Mouse (Mus musculus) CH12F3 (cell line): Measurements from ENCODE around the gene C2cd3.

ENCODE experiments used
- in situ Hi-C: fragments of 300-500 bp; cut with MboI; formaldehyde crosslinking; loops from 2 replicates; pipeline ENCODE4 v1.14.3; 2020; ENCODE audit warnings: low sequenced_read_pairs

C2cd3 gene

DNA sequence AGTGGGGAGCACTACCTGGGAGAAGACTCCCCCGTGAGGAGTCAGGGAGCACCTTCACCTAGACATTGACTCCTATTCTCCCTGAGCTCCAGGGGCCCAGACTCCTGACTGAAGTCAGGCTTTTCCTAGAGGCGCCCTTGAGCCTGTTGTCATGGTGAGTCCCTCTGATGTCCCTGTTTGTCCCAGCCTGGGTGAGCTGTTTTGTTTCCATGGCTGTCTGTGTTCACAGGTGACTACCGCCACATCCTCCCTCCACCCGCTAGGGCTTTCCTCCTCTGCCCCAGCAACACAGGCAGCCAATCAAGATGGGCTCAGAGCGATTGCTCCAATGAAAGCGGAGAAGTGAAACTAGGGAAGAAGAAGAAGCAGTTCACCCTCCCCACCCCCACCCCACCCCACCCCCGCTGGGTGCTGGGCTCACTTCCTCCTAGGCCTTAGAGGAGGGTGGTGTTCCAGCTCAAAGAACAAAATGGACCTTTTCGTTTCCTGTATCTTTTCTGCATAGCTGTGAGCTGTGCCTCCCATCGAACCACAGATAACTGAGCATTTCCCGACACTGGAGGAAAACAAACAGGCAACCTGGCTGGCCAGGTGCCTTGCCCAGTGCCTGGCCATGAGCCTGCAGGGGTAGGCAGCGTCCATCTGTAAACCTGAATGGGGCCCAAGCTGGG lies 123.7 kb downstream of the C2cd3 start:
- in situ Hi-C loops = no loop called here

DNA sequence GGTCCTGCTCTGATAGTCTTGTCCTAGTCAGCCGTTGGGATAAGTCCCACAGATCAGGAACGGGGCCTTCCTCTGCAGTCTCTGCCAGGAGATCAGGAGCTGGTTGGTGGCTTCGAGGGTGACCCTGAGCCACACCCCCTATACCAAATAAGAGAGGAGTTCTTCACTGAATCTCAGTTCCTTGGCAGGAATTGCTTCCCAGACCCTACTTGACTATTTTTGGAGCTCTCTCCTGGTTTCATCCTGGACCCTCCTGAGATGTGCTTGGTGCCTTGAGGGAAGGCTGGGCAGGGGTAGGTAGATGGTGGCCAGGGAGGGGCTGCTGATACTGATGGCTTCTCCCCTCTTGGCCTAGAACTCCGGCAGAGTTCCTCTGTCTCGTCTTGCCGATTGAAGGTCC lies 124.3 kb downstream of the C2cd3 start:
- in situ Hi-C loops = no loop called here

DNA sequence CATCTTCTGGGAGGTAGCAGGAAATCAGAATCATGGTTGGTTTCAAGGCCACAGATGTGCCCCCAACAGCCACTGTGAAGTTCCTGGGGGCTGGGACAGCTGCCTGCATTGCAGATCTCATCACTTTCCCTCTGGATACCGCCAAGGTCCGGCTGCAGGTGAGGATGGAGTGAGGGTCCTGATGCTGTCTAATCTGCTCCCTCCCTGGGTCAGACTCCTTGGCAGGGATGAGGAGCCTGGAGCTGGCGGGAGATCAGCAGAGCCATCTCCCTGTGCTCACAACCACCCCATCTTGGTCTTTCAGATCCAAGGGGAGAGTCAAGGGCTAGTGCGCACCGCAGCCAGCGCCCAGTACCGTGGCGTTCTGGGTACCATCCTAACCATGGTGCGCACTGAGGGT lies 124.8 kb downstream of the C2cd3 start:
- in situ Hi-C loops = no loop called here

DNA sequence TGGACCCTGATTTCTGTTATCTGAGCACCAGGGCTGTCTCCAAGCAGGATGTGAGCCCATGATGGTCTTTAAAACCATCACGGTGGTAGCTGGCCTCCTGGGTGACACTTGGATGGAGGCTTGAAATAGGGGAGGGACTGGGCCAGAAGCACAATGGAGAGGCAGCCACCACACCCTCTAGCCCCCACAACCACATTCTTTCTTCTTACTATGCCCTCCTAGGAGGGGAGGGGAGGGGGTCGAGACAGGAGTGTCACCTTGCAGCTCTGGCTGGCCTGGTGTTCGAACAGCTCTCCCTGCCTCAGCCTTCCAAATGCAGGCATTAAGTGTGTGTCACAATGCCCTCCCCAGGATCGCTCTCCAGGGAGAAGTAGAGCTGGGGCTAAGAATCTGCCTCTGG lies 125.4 kb downstream of the C2cd3 start:
- in situ Hi-C loops = no loop called here

DNA sequence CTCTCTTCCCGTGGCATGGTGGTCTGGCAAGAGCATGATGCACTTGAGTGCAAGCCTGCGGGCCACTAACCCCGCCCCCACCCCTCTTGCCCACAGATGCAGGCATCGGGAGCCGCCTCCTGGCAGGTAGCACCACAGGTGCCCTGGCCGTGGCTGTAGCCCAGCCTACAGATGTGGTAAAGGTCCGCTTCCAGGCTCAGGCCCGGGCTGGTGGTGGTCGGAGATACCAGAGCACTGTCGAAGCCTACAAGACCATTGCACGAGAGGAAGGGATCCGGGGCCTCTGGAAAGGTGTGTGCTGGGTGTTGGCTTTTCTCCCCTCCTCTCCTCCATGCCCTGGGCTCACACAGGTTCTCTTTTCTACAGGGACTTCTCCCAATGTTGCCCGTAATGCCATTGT lies 125.9 kb downstream of the C2cd3 start:
- in situ Hi-C loops = no loop called here

DNA sequence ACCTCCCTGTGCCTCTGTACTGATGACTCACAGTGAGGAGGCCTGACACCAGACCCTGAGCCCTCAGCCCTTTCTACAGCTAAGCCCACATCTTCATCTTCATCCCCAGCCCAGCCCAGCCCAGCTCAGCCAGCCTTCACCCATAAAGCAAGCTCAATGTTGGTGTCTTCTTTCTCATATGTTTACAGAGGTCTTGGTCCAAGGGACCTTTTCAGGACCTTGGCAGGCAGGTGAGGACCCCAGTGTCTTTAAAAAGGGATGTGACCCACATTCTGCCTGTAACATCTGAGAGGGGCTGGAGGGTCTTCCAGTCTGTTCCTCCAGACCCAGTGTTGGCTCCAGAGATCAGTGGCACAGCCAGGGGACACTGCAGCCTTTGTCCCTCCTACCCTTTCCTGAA lies 127.4 kb downstream of the C2cd3 start:
- in situ Hi-C loops = no loop called here

DNA sequence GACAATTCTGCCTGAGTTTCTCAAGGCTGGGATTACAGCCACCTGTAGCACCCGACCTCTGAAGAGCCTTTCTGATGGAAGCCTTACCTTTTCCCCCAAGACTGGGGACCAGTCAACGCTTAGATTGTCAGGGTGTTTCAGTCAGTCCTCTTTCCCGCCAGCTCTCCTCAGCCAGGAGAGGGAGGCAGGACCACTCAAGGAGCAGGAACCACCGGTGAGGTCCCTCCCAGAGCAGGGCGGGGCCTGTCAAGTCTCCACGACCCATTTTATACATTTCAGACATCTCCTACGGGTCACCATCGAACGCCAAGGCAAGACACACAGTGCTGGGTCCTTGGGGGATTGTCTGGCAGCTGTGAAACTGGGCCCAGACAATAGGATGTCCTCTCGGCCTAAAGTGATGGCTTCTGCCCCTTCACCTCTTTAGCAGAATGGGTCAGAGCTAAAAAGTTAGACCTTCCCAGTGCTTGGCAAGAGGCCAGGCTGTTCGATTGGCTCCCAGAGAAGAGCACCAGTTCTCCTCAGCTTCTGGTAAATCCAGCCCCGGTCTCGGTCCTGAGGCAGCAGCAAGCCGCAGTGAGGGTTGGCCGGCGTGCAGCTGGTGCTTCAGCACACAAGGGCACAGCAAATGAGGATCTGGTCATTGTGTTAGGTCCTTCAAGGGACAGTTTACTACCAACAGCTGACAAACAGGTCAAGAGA lies 128.4 kb downstream of the C2cd3 start:
- in situ Hi-C loops = no loop called here

DNA sequence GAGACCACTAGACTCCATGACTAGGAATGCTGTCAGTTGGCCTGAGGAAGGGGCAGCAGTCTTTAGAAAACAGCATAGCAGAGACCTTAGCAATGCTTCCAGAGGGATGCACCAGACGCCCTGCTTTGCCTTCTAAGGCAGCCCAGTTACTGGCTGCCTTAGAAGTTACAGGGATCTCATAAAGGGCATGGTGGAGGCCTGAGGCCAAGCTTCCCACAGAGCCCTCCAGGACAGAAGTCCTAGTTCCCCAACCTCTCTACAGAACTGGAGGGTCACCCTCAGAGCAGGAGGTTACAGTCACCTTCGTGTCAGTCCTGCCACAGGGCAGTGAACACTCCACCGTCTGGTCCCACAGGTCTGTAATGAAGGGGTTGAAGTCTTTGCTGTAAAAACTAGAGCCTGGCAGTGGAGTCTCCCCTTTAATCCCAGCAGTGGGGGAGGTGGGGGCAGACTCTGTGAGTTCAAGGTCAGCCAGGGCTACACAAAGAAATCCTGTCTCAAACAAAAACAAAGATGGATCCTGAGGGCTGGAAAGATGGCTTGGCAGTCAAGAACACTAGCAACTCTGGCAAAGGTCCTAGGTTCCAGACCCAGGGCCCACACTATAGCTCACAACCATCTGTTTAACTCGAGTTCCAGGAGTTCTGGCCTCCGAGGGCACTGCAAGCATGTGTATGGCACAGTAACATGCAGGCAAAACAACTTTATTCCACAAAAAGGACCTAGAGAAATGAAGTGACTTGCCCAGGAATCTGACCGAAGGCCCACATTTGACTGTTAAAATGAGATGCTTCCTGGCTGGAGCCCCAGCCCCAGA lies 129.2 kb downstream of the C2cd3 start:
- in situ Hi-C loops = no loop called here

DNA sequence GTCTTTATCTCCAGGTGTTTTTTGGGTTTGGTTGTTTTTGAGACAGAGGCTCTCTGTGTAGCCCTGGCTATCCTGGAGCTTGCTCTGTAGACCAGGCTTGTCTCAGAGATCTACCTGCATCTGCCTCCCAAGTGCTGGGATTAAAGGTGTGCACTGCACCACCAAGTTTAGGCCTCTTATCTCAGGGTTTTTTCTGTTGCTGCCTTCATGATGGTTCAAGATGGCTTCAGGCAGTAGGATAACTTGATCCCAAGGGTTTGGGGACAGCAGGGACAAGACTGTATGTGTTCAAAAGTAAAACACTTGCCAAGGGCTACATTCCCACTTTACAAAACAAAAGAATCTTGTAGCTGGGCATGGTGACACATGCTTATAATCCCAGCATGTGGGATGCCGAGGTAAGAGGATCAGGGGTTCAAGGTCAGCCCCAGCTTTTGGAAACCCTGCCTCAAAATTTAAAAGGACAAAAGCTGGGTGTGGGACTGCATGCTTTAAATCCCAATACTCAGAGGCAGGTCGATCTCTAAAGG lies 129.9 kb downstream of the C2cd3 start:
- in situ Hi-C loops = no loop called here

DNA sequence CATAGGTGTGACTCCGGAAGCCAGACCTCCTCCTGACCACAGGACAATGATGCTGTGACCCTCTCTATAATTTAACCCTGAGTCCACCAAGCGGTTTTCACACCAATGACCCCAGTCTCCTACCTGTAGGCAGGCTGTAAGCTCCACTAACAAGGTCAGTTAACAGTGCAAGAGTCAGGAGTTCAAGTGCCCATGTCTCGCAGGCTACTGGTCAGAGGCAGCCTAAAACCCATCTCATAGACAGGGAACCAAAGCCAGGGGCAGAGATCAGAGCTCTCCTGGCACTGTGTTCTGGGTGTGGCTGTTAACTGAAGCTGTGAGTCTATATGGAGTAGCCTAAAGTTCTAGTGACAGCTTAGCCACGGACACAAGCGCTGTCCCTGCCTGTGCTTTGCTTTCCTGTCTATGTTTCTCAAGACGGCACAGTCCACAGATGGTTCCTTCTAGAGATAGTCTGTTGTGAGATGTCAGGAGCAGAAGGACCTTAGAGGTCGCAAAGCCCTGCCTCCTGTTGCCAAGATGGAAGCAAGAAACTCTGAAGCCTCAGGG lies 130.4 kb downstream of the C2cd3 start:
- in situ Hi-C loops = no loop called here

DNA sequence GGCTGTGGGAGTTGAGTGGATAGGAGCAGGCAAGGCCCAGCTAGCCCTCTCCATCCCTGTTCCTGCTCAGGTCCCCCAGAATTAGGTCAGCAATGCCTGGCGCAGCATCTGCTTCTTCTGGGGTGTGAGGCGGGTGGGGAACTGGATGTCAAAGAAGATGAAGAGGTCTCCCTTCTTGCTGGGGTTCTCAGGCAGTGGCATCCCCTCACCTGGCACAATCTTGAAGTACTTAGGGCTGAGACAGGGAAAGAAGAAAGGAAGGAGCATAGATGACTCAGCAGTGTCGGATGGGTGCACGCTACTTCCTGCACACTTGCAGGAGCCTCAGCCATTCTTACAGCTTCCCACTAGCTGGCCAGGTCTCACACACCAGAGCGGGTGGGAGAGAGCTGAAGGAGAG lies 131.0 kb downstream of the C2cd3 start:
- in situ Hi-C loops = no loop called here

DNA sequence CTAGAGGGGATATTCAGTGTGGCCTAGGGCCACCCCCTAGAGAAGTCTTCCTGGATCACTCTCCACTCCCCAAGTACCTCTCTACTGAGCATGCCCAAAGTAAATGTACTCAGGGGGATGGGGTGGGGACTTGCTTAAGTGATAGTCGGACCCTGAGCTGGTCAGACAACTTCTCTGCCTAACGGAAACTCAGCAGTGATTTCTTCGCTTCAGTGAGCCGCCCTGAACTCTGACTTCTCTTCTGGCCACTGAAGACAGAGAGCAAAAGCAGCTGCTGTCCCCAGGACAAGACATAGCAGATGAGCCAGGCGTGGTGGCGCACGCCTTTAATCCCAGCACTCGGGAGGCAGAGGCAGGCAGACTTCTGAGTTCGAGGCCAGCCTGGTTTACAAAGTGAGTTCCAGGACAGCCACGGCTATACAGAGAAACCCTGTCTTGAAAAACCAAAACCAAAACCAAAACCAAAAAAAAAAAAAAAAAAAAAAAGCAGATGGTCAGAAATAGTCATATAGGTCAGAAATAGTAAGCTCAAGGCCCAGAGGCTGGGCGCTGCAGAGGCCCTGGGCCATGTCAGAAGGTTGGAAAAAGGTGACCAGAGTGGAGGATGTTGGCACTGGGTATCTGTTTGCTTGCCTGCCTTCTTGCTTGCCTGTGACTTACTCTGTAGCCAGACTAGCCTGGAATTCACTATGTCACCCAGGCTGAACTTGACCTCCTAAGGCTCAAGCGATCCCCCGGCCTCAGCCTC lies 132.9 kb downstream of the C2cd3 start:
- in situ Hi-C loops = no loop called here

DNA sequence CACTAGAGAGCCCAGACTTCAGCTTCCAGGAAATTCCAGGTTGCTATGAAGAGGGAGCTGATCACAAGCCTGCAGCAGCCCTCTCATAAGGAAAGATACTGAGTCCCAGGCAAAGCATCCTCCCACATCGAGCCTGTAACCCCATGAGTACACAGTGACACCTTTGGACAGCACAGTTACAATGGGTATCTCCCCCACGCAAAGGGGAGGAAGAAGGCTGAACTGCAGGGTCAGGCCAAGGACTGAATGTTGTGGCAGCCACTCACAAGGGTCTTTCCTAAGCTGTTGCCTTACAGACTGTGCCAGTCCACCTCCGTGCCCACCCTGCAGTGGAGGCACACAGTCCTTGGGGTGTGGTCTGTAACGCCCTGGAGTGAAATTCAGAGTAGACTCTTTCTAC lies 134.5 kb downstream of the C2cd3 start:
- in situ Hi-C loops = no loop called here

DNA sequence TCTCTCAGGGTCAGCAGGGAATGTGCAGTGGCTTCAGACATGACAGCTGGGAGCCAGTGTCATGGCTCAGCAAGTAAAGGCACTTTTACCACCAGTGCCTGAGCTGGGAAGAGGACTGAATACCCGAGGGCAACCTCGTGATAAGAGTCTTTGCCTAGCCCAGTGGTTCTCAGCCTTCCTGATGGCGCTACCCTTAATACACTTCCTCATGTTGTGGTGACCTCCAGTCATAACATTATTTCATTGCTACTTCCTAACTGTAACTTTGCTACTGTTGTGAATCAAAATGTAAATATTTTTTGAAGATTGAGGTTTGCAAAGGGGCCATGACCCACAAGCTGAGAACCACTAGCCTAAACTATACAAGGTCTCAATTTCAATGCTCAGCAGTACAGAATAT lies 136.6 kb downstream of the C2cd3 start:
- in situ Hi-C loops = no loop called here

DNA sequence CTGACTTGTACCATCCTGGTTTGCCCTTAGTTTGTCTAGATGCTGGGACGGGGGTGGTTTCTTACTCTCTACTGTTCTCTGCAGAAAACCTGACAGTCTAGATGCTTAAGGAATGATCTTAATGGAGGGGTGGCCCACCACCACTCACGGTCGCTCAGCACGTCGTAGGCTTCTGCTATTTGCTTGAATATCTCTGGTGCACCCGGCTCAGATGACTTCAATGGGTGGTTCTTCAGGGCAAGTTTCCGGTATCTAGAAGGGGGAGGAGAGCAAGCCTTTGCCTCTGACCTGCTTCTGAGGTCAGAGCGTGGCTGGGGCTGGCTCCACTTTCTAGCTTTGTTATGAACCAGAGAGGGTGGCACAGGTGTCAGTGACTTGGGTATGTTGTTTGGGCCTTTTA lies 139.6 kb downstream of the C2cd3 start:
- in situ Hi-C loops = no loop called here

DNA sequence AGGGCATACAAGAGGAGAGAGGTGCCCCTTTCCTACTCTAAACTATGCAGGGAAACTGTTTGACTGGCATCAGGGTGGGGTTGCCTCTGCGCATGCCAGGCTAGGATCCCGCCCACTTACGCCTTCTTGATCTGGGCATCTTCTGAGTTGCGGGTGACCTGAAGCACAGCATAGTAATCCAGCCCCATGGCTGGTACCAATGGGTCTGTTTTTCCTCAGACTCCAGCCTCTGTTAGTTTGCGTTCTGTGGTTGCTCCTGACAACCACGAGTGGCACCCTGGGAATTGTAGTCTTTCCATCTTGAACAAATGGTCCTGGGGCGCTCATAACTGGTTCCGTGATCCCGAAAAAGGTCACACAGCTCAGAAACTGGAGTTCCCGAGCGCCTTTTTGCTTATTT lies 142.5 kb downstream of the C2cd3 start, which contains the start of gene Dnajb13:
TSS of gene Dnajb13 (minus strand) at position 388 of the 400 bp plus-strand sequence.
- in situ Hi-C loops = no loop called here
